Mouse (Mus musculus) heart, postnatal 0 days (tissue): ENCODE data around the gene Phactr2. TPM values are rescaled to one million over a fixed set of nuclear protein-coding genes. Genes with fewer than 3 reads are reported as not detected.
A peak's percentile ranks its signal among the peaks of the same experiment; 100 is the strongest.
"Not testable (repeated sequence)": the region's sequence is repeated elsewhere in the genome, so short reads cannot be mapped to it uniquely, and the experiment has no call there.

Source experiments
- ATAC-seq: fragments of 200-750 bp; cut with Nextera tagmentation; 2 replicates; pipeline ENCODE4 v1.8.0; 2017; ENCODE audit warnings: low read depth, moderate number of reproducible peaks, moderate library complexity; ENCODE audit not compliant: insufficient read depth
- DNase-seq: peaks from one replicate; pipeline ENCODE4 v3.0.0-alpha.2; 2016; ENCODE audit warnings: low spot score
- H3K27ac ChIP-seq: fragments of 300-500 bp; sonication (generic); 2 replicates; pipeline ENCODE4 v1.5.1; 2014; ENCODE audit warnings: low read depth, mild to moderate bottlenecking
- H3K27me3 ChIP-seq: fragments of 300-500 bp; sonication (generic); 2 replicates; pipeline ENCODE4 v1.6.1; 2014; ENCODE audit warnings: low read length, mixed read lengths; ENCODE audit not compliant: control insufficient read depth, insufficient read depth
- H3K36me3 ChIP-seq: fragments of 300-500 bp; sonication (generic); replicated peaks from 2 replicates; pipeline ENCODE4 v1.6.1; 2014; ENCODE audit warnings: low read length, mixed read lengths; ENCODE audit not compliant: control insufficient read depth, insufficient read depth
- H3K4me1 ChIP-seq: fragments of 300-500 bp; sonication (generic); 2 replicates; pipeline ENCODE4 v1.6.1; 2014; ENCODE audit warnings: antibody characterized with exemption; ENCODE audit not compliant: control insufficient read depth, insufficient read depth
- H3K4me2 ChIP-seq: fragments of 300-500 bp; sonication (generic); 2 replicates; pipeline ENCODE4 v1.6.1; 2014; ENCODE audit warnings: low read depth, mild to moderate bottlenecking, low read length, moderate library complexity
- H3K4me3 ChIP-seq: fragments of 300-500 bp; sonication (generic); 2 replicates; pipeline ENCODE4 v1.5.1; 2014; ENCODE audit warnings: low read depth, low read length
- H3K9ac ChIP-seq: fragments of 300-500 bp; sonication (generic); replicated peaks from 2 replicates; pipeline ENCODE4 v1.6.1; 2014; ENCODE audit warnings: low read depth, low read length, mixed read lengths
- H3K9me3 ChIP-seq: fragments of 300-500 bp; sonication (generic); replicated peaks from 2 replicates; pipeline ENCODE4 v1.6.1; 2016; ENCODE audit warnings: low read length; ENCODE audit not compliant: control insufficient read depth
- CTCF ChIP-seq: IDR thresholded peaks from 2 replicates; pipeline ENCODE4 v1.5.1; 2016; ENCODE audit warnings: antibody characterized with exemption, control low read depth, low read depth
- EP300 ChIP-seq: IDR thresholded peaks from 2 replicates; pipeline ENCODE4 v1.6.1; 2016; ENCODE audit warnings: antibody characterized with exemption, low read depth
- WGBS: fragments of 180-500 bp; shearing (Covaris S2); extraction: QIAGEN DNeasy Blood & Tissue Kit; methylation state at CpG from one replicate; pipeline ENCODE4 v1.1.7; 2014; 5-methylcytosine and 5-hydroxymethylcytosine counted together
- polyA plus RNA-seq: library from polyadenylated mRNA; unstranded; fragments of >200 nt; fragmentation: Nextera tagmentation; extraction: Ambion mirVana; gene quantifications from 2 replicates; pipeline ENCODE4 v1.2.1, GENCODE M21; 2015
- total RNA-seq: library from RNA; depleted of rRNA; stranded (reverse); fragments of >200 nt; gene quantifications from 2 replicates; pipeline ENCODE4 v1.2.3, GENCODE M21; 2014; ENCODE audit warnings: low replicate concordance

Phactr2 gene
- total and polyA plus RNA-seq, 2 experiments from 2014 or later = 39.6 to 51.1 TPM

- 88% methylated on average over 3 of the region's 3 CpGs for WGBS
- no peak overlapping the region for H3K4me2 ChIP-seq
- TF ChIP-seq CTCF = no peak
- TF ChIP-seq EP300 = no peak
- H3K4me1 ChIP-seq = peaks cover 12% of the 10 kb centered on the region; the same call in 1 of the 2 replicates
- no peak overlapping the region for H3K9ac ChIP-seq
- no peak overlapping the region for H3K4me3 ChIP-seq
- ATAC-seq (no peak), DNase-seq (no peak)
- no peaks in the 10 kb centered on the region for H3K9me3 ChIP-seq
- no peaks in the 10 kb centered on the region for H3K36me3 ChIP-seq
- no peak overlapping the region for H3K27ac ChIP-seq
- H3K27me3 ChIP-seq = 0 out of 2 replicates have a peak, but pooled peaks cover 9% of the 10 kb centered on the region
These were observed 4.0 kb downstream of the Phactr2 start for GRCm38 (mm10) chr10:13470236-13470635.

- H3K27me3 ChIP-seq, H3K4me2 ChIP-seq, H3K4me3 ChIP-seq, H3K9ac ChIP-seq, H3K9me3 ChIP-seq, H3K4me1 ChIP-seq, H3K27ac ChIP-seq, DNase-seq, H3K36me3 ChIP-seq: not testable (repeated sequence)
- 49% methylated on average over 6 of the region's 6 CpGs for WGBS
- ATAC-seq = peak; percentile 44; the same call in 1 of the 2 replicates
These were observed 6.1 kb downstream of the Phactr2 start for GRCm38 (mm10) chr10:13468025-13468529.

GRCm38 (mm10) chr10:13466925-13467324, 7.3 kb downstream of the Phactr2 start:
- H3K27ac ChIP-seq = no peak overlapping the region
- 68% methylated on average over 5 of the region's 5 CpGs for WGBS
- H3K4me2 ChIP-seq = no peak overlapping the region
- TF ChIP-seq EP300 (no peak), CTCF (no peak)
- no peaks in the 10 kb centered on the region for H3K27me3 ChIP-seq
- no peak for DNase-seq
- no peaks in the 10 kb centered on the region for H3K36me3 ChIP-seq
- peaks cover 6% of the 10 kb centered on the region; the same call in 1 of the 2 replicates for H3K4me1 ChIP-seq
- ATAC-seq = no peak
- no peak overlapping the region for H3K4me3 ChIP-seq
- no peaks in the 10 kb centered on the region for H3K9me3 ChIP-seq
- H3K9ac ChIP-seq = no peak overlapping the region

- H3K4me2 ChIP-seq, H3K4me3 ChIP-seq, H3K9ac ChIP-seq, H3K27me3 ChIP-seq, H3K4me1 ChIP-seq, ATAC-seq, H3K9me3 ChIP-seq, DNase-seq, H3K36me3 ChIP-seq, H3K27ac ChIP-seq: not testable (repeated sequence)
- WGBS = 79% methylated on average over 3 of the region's 3 CpGs
These were observed 9.9 kb downstream of the Phactr2 start for GRCm38 (mm10) chr10:13464295-13464694.

- Histone ChIP-seq H3K27ac (no peak overlapping the region), H3K9me3 (no peaks in the 10 kb centered on the region), H3K4me3 (no peak overlapping the region), H3K4me2 (no peak overlapping the region), H3K36me3 (no peaks in the 10 kb centered on the region), H3K4me1 (0 out of 2 replicates have a peak, but pooled peaks cover 5% of the 10 kb centered on the region), H3K27me3 (no peaks in the 10 kb centered on the region), H3K9ac (no peak overlapping the region)
- ATAC-seq = no peak
- no peak for TF ChIP-seq EP300
- no peak for TF ChIP-seq CTCF
- WGBS = 53% methylated on average over 13 of the region's 13 CpGs
- DNase-seq = no peak
These were observed 20.8 kb downstream of the Phactr2 start for GRCm38 (mm10) chr10:13453200-13453990.

GRCm38 (mm10) chr10:13451640-13452039, 22.6 kb downstream of the Phactr2 start:
- H3K4me3 ChIP-seq = no peak overlapping the region
- H3K4me2 ChIP-seq = no peak overlapping the region
- no peaks in the 10 kb centered on the region for H3K27me3 ChIP-seq
- DNase-seq (no peak), ATAC-seq (no peak)
- WGBS = 84% methylated on average over 6 of the region's 6 CpGs
- H3K4me1 ChIP-seq = 0 out of 2 replicates have a peak, but pooled peaks cover 5% of the 10 kb centered on the region
- H3K9ac ChIP-seq = no peak overlapping the region
- H3K9me3 ChIP-seq = no peaks in the 10 kb centered on the region
- no peak overlapping the region for H3K27ac ChIP-seq
- H3K36me3 ChIP-seq = no peaks in the 10 kb centered on the region
- TF ChIP-seq CTCF (no peak), EP300 (no peak)
